In genomic region chr6:115343096-115343495, GRCm38 (mm10) we compare ENCODE assay signal across 22 mouse cellular contexts. TPM values are rescaled to one million over a fixed set of nuclear protein-coding genes. Genes with fewer than 3 reads are reported as not detected.
"Had no signal": no experiment of that assay in that cellular context is flagged by ENCODE, and none has a peak within 500 bp of the region (broad histone marks: within the 10 kb centered on the region; RNA-seq: fewer than 3 reads in every experiment).

No protein-coding gene starts in this region.

- H3K4me1 ChIP-seq: neural tube, embryonic 15.5 days had no signal

- H3K4me3 ChIP-seq: lung, embryonic 15.5 days; midbrain, embryonic 10.5 days; midbrain, embryonic 12.5 days; myocyte; neural tube, embryonic 13.5 days; neural tube, embryonic 15.5 days had no signal

- ATAC-seq: lung, postnatal 0 days; midbrain, embryonic 16.5 days had no signal

- H3K4me2 ChIP-seq: midbrain, embryonic 12.5 days; neural tube, embryonic 13.5 days; neural tube, embryonic 15.5 days had no signal

- H3K9me3 ChIP-seq: lung, embryonic 15.5 days; midbrain, embryonic 12.5 days; neural tube, embryonic 15.5 days had no signal

- DNase-seq: lung, adult 18-20 months; lung, postnatal 14 days; lung, postnatal 36 days; midbrain, embryonic 14.5 days; retina, postnatal 1 day; right cerebral cortex, adult 18-20 months; right cerebral cortex, postnatal 25 days; right cerebral cortex, postnatal 4 days; spleen, adult 18-20 months; thymus, adult 18-20 months; thymus, postnatal 14 days; thymus, postnatal 4 days had no signal

- H3K27ac ChIP-seq: liver, embryonic 14.5 days; lung, embryonic 15.5 days; midbrain, embryonic 10.5 days; midbrain, embryonic 12.5 days; neural tube, embryonic 13.5 days; neural tube, embryonic 15.5 days had no signal

- H3K36me3 ChIP-seq: lung, embryonic 15.5 days; midbrain, embryonic 10.5 days; midbrain, embryonic 12.5 days; neural tube, embryonic 13.5 days; neural tube, embryonic 15.5 days had no signal

- H3K27me3 ChIP-seq: lung, embryonic 15.5 days; midbrain, embryonic 12.5 days; neural tube, embryonic 13.5 days; neural tube, embryonic 15.5 days had no signal

- H3K9ac ChIP-seq: liver, embryonic 14.5 days; lung, embryonic 15.5 days; midbrain, embryonic 12.5 days; neural tube, embryonic 13.5 days; neural tube, embryonic 15.5 days had no signal

RNA-seq across cellular contexts. Expression of gene Pparg, which starts 17.7 kb away (rescaled TPM):
- total RNA-seq: megakaryocyte-erythroid progenitor cell, adult 5-6 weeks had no signal
